Mouse (Mus musculus) brain, embryonic 14.5 days (tissue): ENCODE measurements around the gene Olfr1502.

Experiments used
- CTCF ChIP-seq: fragments of 200-500 bp; IDR thresholded peaks from 2 replicates; pipeline ENCODE4 v1.5.1; 2012; ENCODE audit warnings: inconsistent platforms, mild to moderate bottlenecking, moderate library complexity, borderline replicate concordance; ENCODE audit not compliant: insufficient read depth, insufficient read length; ENCODE audit errors: extremely low read depth
- POLR2A ChIP-seq: fragments of 200-500 bp; IDR thresholded peaks from 2 replicates; pipeline ENCODE4 v1.6.1; 2012; ENCODE audit warnings: mild to moderate bottlenecking, inconsistent platforms, borderline replicate concordance; ENCODE audit not compliant: poor library complexity, insufficient read depth, insufficient read length, severe bottlenecking; ENCODE audit errors: extremely low read depth

- TF ChIP-seq CTCF (peak; percentile 8; the same call in 1 of the 2 replicates), POLR2A (no peak)
Measured at GRCm38 (mm10) chr19:13812823-13813222, 48.8 kb upstream of the Olfr1502 start.
